Mouse (Mus musculus): Measurements from ENCODE around the gene Myom3. TPM values are rescaled to one million over a fixed set of nuclear protein-coding genes. Genes with fewer than 3 reads are reported as not detected.
A peak's percentile ranks its signal among the peaks of the same experiment; 100 is the strongest.
"Not testable (repeated sequence)": the region's sequence is repeated elsewhere in the genome, so short reads cannot be mapped to it uniquely, and the experiment has no call there.

The Myom3 gene
- under 1 TPM; 0.77 to 0.84 TPM for total RNA-seq (2021)

DNA sequence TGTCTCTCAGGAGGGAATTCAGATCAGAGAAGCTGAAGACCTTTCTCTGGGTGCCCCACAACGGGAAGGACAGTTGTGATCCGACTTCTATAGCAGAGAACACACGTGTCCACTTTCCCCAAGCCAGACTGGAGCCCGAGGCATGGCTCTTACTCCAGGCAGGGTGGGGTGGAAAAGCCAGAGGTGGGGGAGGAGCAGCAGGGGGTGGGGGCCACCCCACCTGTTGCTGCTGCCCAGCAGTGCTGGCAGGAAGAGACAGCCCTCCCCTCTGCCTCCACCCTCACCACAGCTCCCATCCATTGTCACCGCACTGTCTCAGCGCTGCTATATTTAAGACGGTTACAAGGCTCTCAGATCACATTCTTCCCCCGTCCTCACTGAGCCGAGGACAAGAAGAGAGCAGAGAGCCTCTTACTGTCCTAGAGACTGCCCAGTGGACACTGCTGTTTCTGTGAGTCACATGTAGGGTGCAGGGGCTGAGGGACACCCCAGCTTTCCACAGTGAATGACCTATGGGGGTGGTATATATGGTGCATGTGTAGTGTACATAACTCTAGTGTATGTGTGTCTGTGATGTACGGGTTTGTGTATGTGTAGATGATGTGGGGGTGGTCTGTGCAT lies at the start of gene Myom3:
Gene Myom3, plus strand, starts transcription at position 360 of the 621 bp plus-strand sequence.
- DNase-seq = no peak
- intact Hi-C loops (cut with DNase I) = loop anchor here (5.0 kb wide), 1 partner anchor 47 kb away; no protein-coding TSS in a partner anchor

DNA sequence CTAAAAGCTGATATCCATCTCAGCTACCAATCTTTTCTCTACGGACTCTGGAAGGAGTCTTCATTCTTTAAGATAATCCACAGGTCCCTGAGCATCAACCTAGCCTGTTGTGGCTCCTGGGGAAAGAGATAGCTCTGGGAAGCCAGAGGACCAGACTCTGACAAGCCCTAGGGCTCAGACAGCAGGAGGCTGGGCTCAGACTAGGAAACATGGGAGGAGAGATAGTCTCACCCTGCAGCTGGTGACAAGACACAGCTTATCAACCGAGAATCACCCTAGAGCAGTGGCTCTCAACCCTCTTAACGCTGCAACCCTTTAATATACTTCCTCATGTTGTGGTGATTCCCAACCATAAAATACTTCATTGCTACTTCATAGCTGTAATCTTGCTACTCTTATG lies 49.1 kb upstream of the Myom3 start:
- intact Hi-C loops (cut with DNase I) = loop anchor here (5.0 kb wide), 1 partner anchor 47 kb away; the partner anchor contains the start of gene Myom3
- no peak for DNase-seq

DNA sequence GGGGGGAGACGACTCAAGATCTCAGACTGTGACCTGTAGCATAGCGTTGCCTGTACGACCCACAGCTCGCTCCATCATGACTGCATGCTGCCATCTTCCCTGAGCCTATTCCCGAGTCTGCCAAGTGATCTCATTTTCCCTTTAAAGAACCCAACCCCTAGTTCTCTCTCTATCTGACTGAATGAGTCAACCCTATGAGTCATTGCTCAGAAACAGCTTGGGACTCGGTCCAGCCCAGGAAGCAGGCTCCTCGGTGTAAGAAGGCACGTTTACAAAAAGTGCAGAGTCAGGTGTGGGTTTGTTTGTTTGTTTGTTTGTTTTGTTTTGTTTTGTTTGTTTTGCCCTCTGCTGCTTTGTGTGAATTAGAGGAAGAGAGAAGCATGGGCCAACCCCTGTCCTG lies 44.7 kb upstream of the Myom3 start:
- DNase-seq = peak; percentile 43 to 46
- intact Hi-C loops (cut with DNase I) = loop anchor here (5.0 kb wide), 1 partner anchor 43 kb away; the partner anchor contains the start of gene Myom3

DNA sequence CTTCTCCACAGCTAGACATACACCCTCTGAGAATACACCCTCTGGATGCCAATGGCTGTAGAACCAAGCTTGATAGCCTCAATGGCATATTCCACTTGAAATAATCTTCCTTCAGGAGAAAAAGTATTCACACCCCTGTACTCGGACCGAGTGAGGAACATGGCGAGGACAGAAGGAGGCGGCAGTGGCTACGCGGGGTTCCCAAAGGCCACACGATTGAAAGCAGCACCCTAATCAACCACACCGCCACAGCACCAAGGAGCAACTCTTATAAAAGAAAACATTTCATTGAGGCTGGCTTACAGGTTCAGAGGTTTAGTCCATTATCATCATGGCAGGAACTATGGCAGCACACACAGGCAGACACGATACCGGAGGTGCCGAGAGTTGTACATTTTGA lies 43.1 kb upstream of the Myom3 start:
- intact Hi-C loops (cut with DNase I); DNase-seq: not testable (repeated sequence)

GRCm38 (mm10) chr4:135722540-135723290 lies 36.8 kb upstream of the Myom3 start:
- no peak for DNase-seq
- intact Hi-C loops (cut with DNase I) = no loop called here

- DNase-seq = peak; percentile 31 to 35
- intact Hi-C loops (cut with DNase I) = no loop called here
These were observed 33.1 kb upstream of the Myom3 start for GRCm38 (mm10) chr4:135726416-135726815.

- peak in 1 of 2 experiments; percentile 26 for DNase-seq
- intact Hi-C loops (cut with DNase I) = no loop called here
These were observed 31.7 kb upstream of the Myom3 start, which contains the start of gene Il22ra1 for GRCm38 (mm10) chr4:135727817-135728216. TSS of gene Il22ra1 (plus strand) at chr4:135728172.

DNA sequence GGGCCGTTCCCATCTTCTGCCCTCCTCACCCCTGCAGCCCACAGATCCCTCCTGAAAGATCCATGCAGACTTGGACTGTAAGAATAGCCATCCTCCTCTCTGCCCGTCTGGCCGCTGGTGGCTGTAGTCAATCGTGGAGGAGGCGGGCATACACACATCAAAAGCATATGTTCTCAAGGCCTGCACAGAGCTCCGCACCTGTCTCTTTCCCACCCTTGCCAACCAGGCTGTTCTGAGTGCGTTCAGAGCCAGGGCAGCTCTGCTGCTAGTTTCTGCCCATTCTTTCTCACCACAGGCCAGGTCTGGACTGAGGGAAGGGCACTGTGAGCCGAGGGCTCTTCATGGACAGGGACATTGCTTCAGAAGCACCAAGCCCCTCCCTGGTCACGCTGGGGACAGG lies 29.3 kb upstream of the Myom3 start:
- no peak for DNase-seq
- intact Hi-C loops (cut with DNase I) = no loop called here

DNA sequence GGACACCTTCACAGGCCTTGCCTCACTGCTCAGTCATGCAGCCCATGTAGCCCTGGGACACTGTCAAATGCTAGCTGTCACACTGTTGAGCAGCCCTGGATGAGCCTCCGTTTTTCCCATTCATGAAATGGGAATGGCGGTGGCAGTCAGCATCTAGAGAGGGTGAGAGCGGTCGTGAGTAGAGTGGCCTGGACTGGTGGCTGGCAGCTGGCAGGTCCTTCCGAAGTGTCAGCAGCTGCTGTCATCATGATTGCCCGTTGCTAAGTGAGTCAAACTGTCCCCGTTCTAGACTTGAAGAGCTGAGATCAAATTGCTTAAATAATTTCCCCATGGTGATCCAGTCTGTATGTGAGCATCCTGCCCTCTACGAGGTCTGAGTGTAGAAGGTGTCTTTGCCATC lies 28.6 kb upstream of the Myom3 start:
- intact Hi-C loops (cut with DNase I) = no loop called here

GRCm38 (mm10) chr4:135733901-135734300 lies 25.6 kb upstream of the Myom3 start:
- intact Hi-C loops (cut with DNase I) = no loop called here
- no peak for DNase-seq

More for the DNA sequence above, 28.6 kb upstream of the Myom3 start:
- no peak for DNase-seq

GRCm38 (mm10) chr4:135736903-135737302 lies 22.6 kb upstream of the Myom3 start:
- DNase-seq = no peak
- intact Hi-C loops (cut with DNase I) = no loop called here

- intact Hi-C loops (cut with DNase I) = no loop called here
- no peak for DNase-seq
These were observed 21.3 kb upstream of the Myom3 start for GRCm38 (mm10) chr4:135738237-135738636.

DNA sequence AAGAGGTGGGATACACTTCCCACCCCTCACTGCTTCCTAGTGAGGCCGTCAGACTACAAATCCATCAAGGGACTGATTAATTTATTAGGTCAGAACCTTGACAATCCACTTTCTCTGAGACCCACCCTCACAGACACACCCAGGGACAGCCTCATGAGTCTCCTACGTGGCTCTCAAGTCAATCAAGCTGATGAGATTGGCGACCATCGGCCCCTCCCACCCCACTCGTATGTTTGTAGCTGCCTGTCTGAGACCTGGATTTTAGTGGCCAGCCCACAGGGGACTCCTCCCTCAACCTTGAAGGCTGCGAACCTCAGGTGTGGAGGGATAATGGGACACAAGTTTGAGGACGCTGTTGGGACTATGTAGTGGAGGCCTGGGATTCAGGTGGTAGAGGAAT lies 20.4 kb upstream of the Myom3 start:
- intact Hi-C loops (cut with DNase I) = no loop called here
- no peak for DNase-seq

- intact Hi-C loops (cut with DNase I) = no loop called here
- no peak for DNase-seq
These were observed 19.8 kb upstream of the Myom3 start for GRCm38 (mm10) chr4:135739672-135740071.

DNA sequence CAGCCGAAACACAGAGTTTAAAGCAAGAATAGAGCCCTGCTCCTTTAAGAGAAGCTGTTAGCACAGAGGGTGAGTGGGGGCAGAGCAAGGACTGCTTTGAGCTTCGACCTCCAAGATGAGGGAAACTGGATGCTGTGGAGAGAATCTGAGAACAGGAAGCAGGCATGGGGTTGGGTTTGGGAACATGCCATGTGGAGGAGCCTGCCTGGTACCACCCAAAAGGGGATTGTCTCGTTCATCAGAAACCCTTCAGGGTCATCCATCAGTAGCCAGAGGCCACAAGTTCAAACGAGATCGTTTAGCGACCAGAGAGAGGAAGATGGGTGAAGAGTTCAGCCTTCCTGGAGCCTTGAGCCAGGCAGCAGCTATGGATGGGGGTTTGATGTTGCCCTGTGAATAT lies 16.0 kb upstream of the Myom3 start:
- DNase-seq = no peak
- intact Hi-C loops (cut with DNase I) = no loop called here

- DNase-seq = no peak
- intact Hi-C loops (cut with DNase I) = no loop called here
These were observed 14.6 kb upstream of the Myom3 start for GRCm38 (mm10) chr4:135744726-135745448.

DNA sequence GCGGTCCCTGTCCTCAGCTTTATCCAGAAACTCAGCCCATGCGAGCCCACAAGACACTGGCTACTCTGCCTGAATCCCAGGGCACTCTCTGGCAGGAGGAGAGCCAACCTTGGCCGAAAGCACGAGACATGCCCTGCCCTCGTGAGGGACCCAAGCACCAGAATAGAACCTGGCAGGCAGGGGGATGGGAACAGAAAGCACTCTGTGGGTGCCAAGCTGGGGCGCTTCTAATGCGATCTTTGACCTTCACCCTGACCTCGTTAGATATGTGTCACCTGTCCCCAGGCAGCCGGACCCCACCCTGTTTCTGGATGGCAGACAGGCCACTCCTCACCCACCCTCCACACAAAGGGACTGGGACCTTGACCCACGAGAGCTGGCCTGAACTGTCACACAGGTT lies 13.9 kb upstream of the Myom3 start:
- DNase-seq = peak; percentile 69 to 79
- intact Hi-C loops (cut with DNase I) = no loop called here

DNA sequence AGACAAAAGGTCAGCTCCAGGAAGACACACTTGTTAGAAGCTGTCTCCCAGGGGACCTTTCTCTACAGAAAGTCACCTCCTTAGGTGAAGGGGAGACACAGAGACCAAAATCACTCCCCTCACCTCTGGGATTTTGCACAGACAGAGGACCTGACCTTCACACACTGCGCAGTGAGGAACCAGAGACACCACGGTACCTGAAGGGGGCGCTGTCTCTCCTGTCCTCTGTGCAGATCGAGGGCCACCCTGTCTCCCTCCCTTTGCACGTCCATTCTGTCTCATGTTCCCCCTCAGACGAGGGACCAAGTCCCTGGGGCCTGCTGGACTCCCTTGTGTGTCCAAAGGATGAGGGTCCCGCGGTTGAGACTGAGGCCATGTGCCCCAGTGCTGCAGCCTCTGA lies 8.6 kb upstream of the Myom3 start:
- no peak for DNase-seq
- intact Hi-C loops (cut with DNase I) = no loop called here

GRCm38 (mm10) chr4:135752106-135752778 lies 7.3 kb upstream of the Myom3 start:
- DNase-seq = no peak
- intact Hi-C loops (cut with DNase I) = no loop called here

DNA sequence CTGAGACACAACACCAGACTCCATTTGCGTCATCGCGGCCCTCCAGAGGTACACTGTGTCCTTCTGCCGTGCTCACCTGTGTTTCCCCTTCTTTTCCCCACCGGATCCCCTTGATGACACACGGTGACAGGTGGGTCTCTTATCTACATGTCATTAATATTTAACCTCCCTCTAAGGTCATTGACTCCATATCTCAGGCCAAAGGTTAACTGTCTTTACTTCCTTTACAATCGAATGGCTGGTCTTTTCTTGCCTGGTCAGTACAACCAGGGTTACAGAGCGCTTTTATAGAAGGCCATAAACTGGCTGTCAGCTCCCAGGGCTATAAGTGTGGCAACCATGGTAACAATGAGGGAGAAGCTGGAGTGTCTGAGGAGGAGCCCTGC lies 6.7 kb upstream of the Myom3 start:
- intact Hi-C loops (cut with DNase I) = no loop called here
- DNase-seq = no peak

DNA sequence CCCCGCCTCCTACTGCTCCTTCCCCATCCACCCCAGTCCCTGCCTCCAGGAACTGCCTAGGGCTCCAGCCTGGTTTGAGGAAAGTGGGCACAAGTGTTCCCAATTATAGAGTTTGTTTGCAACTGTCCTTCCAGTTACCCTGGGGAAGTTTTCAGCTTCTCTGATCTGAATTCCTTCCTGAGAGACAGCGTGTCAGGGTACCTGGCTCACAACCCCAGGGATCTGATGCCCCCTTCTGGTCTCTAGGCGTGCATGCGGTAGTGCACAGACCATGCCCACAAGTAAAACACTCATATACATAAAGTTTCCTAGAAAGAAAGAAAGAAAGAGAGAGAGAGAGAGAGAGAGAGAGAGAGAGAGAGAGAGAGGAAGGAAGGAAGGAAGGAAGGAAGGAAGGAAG lies 1.2 kb upstream of the Myom3 start:
- DNase-seq = peak; percentile 30 to 31

More for the DNA sequence above, 1.2 kb upstream of the Myom3 start:
- intact Hi-C loops (cut with DNase I) = loop anchor here (5.0 kb wide), 1 partner anchor 46 kb away; no protein-coding TSS in a partner anchor

Data from heart, postnatal 10 days (tissue).